In genomic region chr1:127773198-127773802, GRCm38 (mm10) we compare ENCODE assay signal across 9 mouse cellular contexts. TPM values are rescaled to one million over a fixed set of nuclear protein-coding genes. Genes with fewer than 3 reads are reported as not detected.
A peak's percentile ranks its signal among the peaks of the same experiment; 100 is the strongest.
DNase-seq lines count a peak whose midpoint lies in the region; ATAC-seq and TF ChIP-seq lines count a peak whose summit lies in the region.
"Had no signal": no experiment of that assay in that cellular context is flagged by ENCODE, and none has a peak within 500 bp of the region (broad histone marks: within the 10 kb centered on the region; RNA-seq: fewer than 3 reads in every experiment).

No protein-coding gene starts in this region.

- H3K9ac ChIP-seq in intestine, postnatal 0 days (ENCODE audit: low read depth, low read length) = peak overlapping the region; percentile 60

- no peaks in the 10 kb centered on the region for H3K27me3 ChIP-seq in intestine, postnatal 0 days (replicated peaks; ENCODE audit: control insufficient read depth, insufficient read depth, low read length)
- H3K27me3 ChIP-seq in myocyte (ENCODE audit: control insufficient read depth, insufficient read depth, insufficient read length) = no peaks in the 10 kb centered on the region

- ATAC-seq in intestine, postnatal 0 days = peak; percentile 16

- no peaks in the 10 kb centered on the region for H3K9me3 ChIP-seq in intestine, postnatal 0 days (ENCODE audit: control insufficient read depth)

- H3K27ac ChIP-seq in intestine, postnatal 0 days (ENCODE audit: low read depth, low read length) = peak overlapping the region; percentile 67

- H3K4me3 ChIP-seq in intestine, postnatal 0 days (ENCODE audit: low read depth, low read length) = peak overlapping the region; percentile 97
- H3K4me3 ChIP-seq in myocyte = peak overlapping the region; percentile 95

- under 1% methylated on average over 14 of the region's 14 CpGs for WGBS in intestine, postnatal 0 days

- peak overlapping the region; percentile 71 for H3K4me2 ChIP-seq in intestine, postnatal 0 days (replicated peaks; ENCODE audit: low read depth)
- H3K4me2 ChIP-seq in myocyte (ENCODE audit: low read depth) = peak overlapping the region; percentile 82

- H3K36me3 ChIP-seq in intestine, postnatal 0 days (ENCODE audit: control insufficient read depth, insufficient read depth) = no peaks in the 10 kb centered on the region
- no peaks in the 10 kb centered on the region for H3K36me3 ChIP-seq in myocyte (ENCODE audit: control insufficient read depth, insufficient read depth)

- peaks cover 52% of the 10 kb centered on the region for H3K79me2 ChIP-seq in myocyte (ENCODE audit: control insufficient read depth, insufficient read depth)

- no peak for TF ChIP-seq POLR2A in myocyte (IDR thresholded peaks at IDR 0.05; ENCODE audit: insufficient read length, low read depth)

- H3ac ChIP-seq in myocyte (ENCODE audit: control insufficient read depth, insufficient read length) = no peak overlapping the region

- H3K4me1 ChIP-seq in intestine, postnatal 0 days (replicated peaks; ENCODE audit: control insufficient read depth, insufficient read depth, low read length) = no peaks in the 10 kb centered on the region

- TF ChIP-seq CTCF in intestine, postnatal 0 days (IDR thresholded peaks at IDR 0.05; ENCODE audit: low read depth) = no peak

- peak; percentile 31 for DNase-seq in adrenal gland, postnatal 14 days
- DNase-seq in adrenal gland, postnatal 4 days (ENCODE audit: low spot score in 2 of 2) = no peak
- DNase-seq in urinary bladder, postnatal 25 days (ENCODE audit: low spot score) = peak; percentile 8
- DNase-seq in urinary bladder, adult 18-20 months (ENCODE audit: low spot score in 2 of 2) = no peak
- DNase-seq in urinary bladder, postnatal 36 days (ENCODE audit: low spot score in 2 of 2) = no peak
- no peak for DNase-seq in cerebellum, postnatal 25 days

TF ChIP-seq in myocyte, 11 proteins besides CTCF, POLR2A, EP300 and RAD21:
- no peak for TF ChIP-seq MAX (IDR thresholded peaks at IDR 0.05; ENCODE audit: low read depth)
- TF ChIP-seq TCF3 (IDR thresholded peaks at IDR 0.05; ENCODE audit: insufficient read length, low read depth) = no peak
- no peak for TF ChIP-seq USF1 (IDR thresholded peaks at IDR 0.05; ENCODE audit: low read depth)

RNA-seq across cellular contexts. Expression of gene Ccnt2, which starts 0.7 kb away (rescaled TPM):
- total RNA-seq in adrenal gland, postnatal 14 days (2021) = 40.2 and 46.5 TPM in 2 replicates
- total RNA-seq in adrenal gland, postnatal 4 days (2021) = 10 to 100 TPM; 54.6 to 56.3 TPM
- 17.7 and 21.1 TPM in 2 replicates for polyA plus RNA-seq in intestine, postnatal 0 days (2015; fragmentation: Nextera tagmentation; extraction: Ambion mirVana)
- 9.0 TPM for polyA plus RNA-seq in myocyte (2012; fragmentation: generic; extraction: Trizol)

RNA-seq across cellular contexts. Expression of gene Acmsd, which starts 44.1 kb away (rescaled TPM):
- 0.41 and 0.70 TPM in 2 replicates for total RNA-seq in adrenal gland, postnatal 14 days (2021)
- total RNA-seq in adrenal gland, postnatal 4 days (2021) = 1 to 10 TPM in 1 of 2 experiments, under 1 TPM in 1; 0.28 to 1.5 TPM
- polyA plus RNA-seq in intestine, postnatal 0 days (2015; fragmentation: Nextera tagmentation; extraction: Ambion mirVana) = not detected in 2 replicates
- not detected for polyA plus RNA-seq in myocyte (2012; fragmentation: generic; extraction: Trizol)
- polyA plus RNA-seq: gonadal fat pad, adult 2 months had no signal

Comparison
In these comparisons a context has a peak if more than half of its experiments do, and no peak if none do; other contexts are left out.
1. DNase-seq: peak in adrenal gland, postnatal 14 days (single experiment) and urinary bladder, postnatal 25 days (single experiment); none in adrenal gland, postnatal 4 days (0 of 2), urinary bladder, adult 18-20 months (0 of 2), urinary bladder, postnatal 36 days (0 of 2) and cerebellum, postnatal 25 days (0 of 2).